Mouse (Mus musculus): Measurements from ENCODE around the gene Slc7a8.

DNA sequence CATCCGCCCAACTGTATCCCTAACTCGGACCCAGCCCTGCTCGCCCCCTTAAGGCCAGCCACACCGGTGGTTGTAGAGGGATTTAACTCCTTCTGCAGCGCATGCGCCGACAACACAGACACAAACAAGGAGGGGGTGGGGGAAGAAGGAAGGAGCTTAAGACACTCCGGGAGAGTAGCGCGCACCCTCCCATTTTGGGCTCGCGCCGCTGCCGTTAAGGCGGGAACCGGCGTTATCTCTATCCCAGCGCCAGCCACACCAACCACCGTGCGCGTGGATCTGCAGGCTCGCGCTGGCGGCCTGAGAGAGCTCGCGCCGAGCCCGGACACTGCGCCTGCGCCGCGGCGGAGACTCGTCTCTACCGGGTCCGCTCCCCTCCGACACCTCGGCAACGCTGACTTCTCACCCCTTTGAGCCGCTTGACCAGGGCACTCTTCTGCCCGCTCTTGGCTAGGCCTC is 95.7 kb downstream of the Slc7a8 start, which contains the start of gene 1700123O20Rik:
- TF ChIP-seq CTCF (IDR thresholded peaks at IDR 0.05; ENCODE audit: low read depth, low read length) (no peak), TAL1 (conservative IDR thresholded peaks at IDR 0.05; ENCODE audit: low read depth, low read length) (no peak)

Data from G1E (cell line).